Mouse (Mus musculus) heart, adult 2 months (tissue): Measurements from ENCODE around the gene Dydc2. TPM values are rescaled to one million over a fixed set of nuclear protein-coding genes. Genes with fewer than 3 reads are reported as not detected.

ENCODE experiments used
- DNase-seq, 2 experiments: peaks; one replicate each; pipeline ENCODE4 v3.0.0; 2021
- H3K27ac ChIP-seq: fragments of 200-600 bp; 2 replicates; pipeline ENCODE4 v1.8.1; 2022
- H3K27me3 ChIP-seq: fragments of 200-500 bp; 2 replicates; pipeline ENCODE4 v1.6.1; 2012; ENCODE audit warnings: mild to moderate bottlenecking, low read length, inconsistent platforms, mixed read lengths; ENCODE audit not compliant: control insufficient read depth, insufficient read depth
- H3K36me3 ChIP-seq: fragments of 200-500 bp; 2 replicates; pipeline ENCODE4 v1.6.1; 2012; ENCODE audit warnings: low read length, inconsistent platforms; ENCODE audit not compliant: control insufficient read depth, insufficient read depth
- H3K4me1 ChIP-seq: fragments of 200-500 bp; 2 replicates; pipeline ENCODE4 v1.6.1; 2011; ENCODE audit warnings: low read length; ENCODE audit not compliant: control insufficient read depth, insufficient read depth
- H3K4me3 ChIP-seq: fragments of 200-600 bp; 2 replicates; pipeline ENCODE4 v1.8.1; 2022
- H3K79me2 ChIP-seq: fragments of 200-500 bp; replicated peaks from 2 replicates; pipeline ENCODE4 v1.6.1; 2012; ENCODE audit warnings: mild to moderate bottlenecking, inconsistent platforms, low read length, moderate library complexity, mixed read lengths; ENCODE audit not compliant: control insufficient read depth, insufficient read depth
- H3K9ac ChIP-seq: fragments of 200-500 bp; 2 replicates; pipeline ENCODE4 v1.6.1; 2012; ENCODE audit warnings: low read depth, mild to moderate bottlenecking, control low read depth, inconsistent platforms, low read length, mixed read lengths
- CTCF ChIP-seq: fragments of 200-600 bp; IDR thresholded peaks from 2 replicates; pipeline ENCODE4 v1.8.1; 2022; ENCODE audit warnings: antibody characterized with exemption, mild to moderate bottlenecking, moderate library complexity
- EP300 ChIP-seq: fragments of 200-500 bp; IDR thresholded peaks from 2 replicates; pipeline ENCODE4 v1.6.1; 2011; ENCODE audit warnings: low read depth, low read length, control low read depth; ENCODE audit not compliant: insufficient read depth
- POLR2A ChIP-seq: fragments of 200-500 bp; IDR thresholded peaks from 2 replicates; pipeline ENCODE4 v1.6.1; 2011; ENCODE audit warnings: mild to moderate bottlenecking, low read depth, low read length, control low read depth; ENCODE audit not compliant: insufficient read depth
- WGBS: fragments of 180-500 bp; shearing (Covaris S2); methylation state at CpG from one replicate; pipeline ENCODE4 v1.1.7; 2018; 5-methylcytosine and 5-hydroxymethylcytosine counted together
- intact Hi-C: fragments of 180-260 bp; cut with DNase I; formaldehyde crosslinking; loops from one replicate; pipeline ENCODE4 v1.15.1; 2025
- polyA plus RNA-seq: library from polyadenylated mRNA; depleted of rRNA; stranded (reverse); fragments of >200 nt; gene quantifications from 2 replicates; pipeline ENCODE4 v1.2.3, GENCODE M21; 2012
- total RNA-seq, 2 experiments: library from RNA; stranded (reverse); gene quantifications; 2 replicates each; pipeline ENCODE4 v1.2.3; 2021

Dydc2 gene
- total and polyA plus RNA-seq, 3 experiments = not detected

DNA sequence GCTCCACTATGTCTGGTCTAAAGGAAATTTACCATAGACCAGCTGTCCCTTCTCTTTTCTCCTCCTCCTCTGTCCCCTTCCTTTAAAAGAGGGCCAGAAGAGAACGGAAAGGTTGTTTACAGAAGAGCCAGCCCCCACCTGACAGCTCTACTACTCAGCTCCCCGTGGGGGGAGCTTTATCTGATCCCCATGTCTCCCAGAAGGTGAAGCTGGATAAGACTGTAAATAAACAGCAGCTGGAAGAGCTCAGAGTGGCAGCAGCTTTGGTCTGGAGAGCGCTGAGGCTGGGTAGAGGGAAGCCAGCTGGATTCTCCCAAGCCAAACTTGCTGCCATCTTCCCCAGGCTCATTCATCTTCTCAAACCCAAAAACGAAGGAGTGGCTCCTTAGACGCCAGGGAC, 61.4 kb downstream of the Dydc2 start:
- H3K27ac ChIP-seq = no peak overlapping the region
- H3K4me1 ChIP-seq = no peaks in the 10 kb centered on the region
- H3K79me2 ChIP-seq = no peaks in the 10 kb centered on the region
- WGBS = 44% methylated on average over 5 of the region's 5 CpGs
- no peak overlapping the region for H3K9ac ChIP-seq
- no peak overlapping the region for H3K4me3 ChIP-seq
- no peaks in the 10 kb centered on the region for H3K36me3 ChIP-seq
- intact Hi-C loops = no loop called here
- no peak for TF ChIP-seq CTCF
- TF ChIP-seq POLR2A = no peak
- TF ChIP-seq EP300 = no peak
- no peaks in the 10 kb centered on the region for H3K27me3 ChIP-seq
- DNase-seq = no peak

DNA sequence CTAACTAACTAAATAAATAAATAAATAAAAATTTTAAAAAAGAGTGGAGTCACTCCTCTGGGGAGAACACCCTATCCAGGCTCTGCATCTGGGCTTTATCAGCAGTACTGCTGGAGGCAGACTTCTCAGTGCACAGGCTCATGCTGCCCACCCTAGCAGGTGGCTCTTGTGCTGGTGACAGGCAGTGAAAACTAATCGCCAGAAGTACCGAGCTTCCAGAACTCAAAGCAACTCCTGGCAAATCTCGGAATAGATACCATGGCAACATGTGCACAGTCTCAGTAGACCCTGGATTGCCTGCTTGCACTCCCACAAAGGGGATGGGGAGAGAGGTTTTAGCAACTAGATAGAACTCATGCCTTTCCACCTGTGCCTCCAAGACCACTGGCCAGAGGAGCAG, 62.1 kb downstream of the Dydc2 start:
- TF ChIP-seq CTCF (no peak), POLR2A (no peak), EP300 (no peak)
- no peak overlapping the region for H3K27ac ChIP-seq
- no peaks in the 10 kb centered on the region for H3K36me3 ChIP-seq
- no peaks in the 10 kb centered on the region for H3K79me2 ChIP-seq
- no peak overlapping the region for H3K4me3 ChIP-seq
- H3K4me1 ChIP-seq = no peaks in the 10 kb centered on the region
- H3K27me3 ChIP-seq = no peaks in the 10 kb centered on the region
- no peak for DNase-seq
- H3K9ac ChIP-seq = no peak overlapping the region
- intact Hi-C loops = no loop called here
- WGBS = 69% methylated on average over 3 of the region's 3 CpGs

DNA sequence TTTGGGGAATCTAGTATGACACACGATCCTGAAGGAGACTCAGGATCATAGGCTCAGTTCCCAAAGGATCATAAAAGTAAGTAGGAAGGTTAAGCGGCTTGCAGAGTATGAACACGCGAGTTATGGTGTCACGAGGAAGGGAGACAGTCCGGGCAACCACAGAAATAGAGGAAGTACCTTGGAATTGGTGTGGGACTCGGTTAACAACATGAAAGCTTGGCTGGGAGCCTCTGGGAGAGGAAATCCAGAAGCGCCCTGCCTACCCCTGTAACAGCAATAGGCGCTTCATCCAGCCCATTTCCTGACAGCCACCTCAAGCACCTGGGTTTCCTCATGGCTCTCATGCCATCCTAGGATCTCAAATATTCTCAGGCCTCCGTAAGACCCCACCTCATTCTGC, 62.7 kb downstream of the Dydc2 start:
- Histone ChIP-seq H3K27me3 (no peaks in the 10 kb centered on the region), H3K9ac (no peak overlapping the region), H3K27ac (no peak overlapping the region), H3K79me2 (no peaks in the 10 kb centered on the region), H3K4me1 (no peaks in the 10 kb centered on the region), H3K36me3 (no peaks in the 10 kb centered on the region), H3K4me3 (no peak overlapping the region)
- intact Hi-C loops = no loop called here
- no peak for DNase-seq
- TF ChIP-seq EP300 = no peak
- TF ChIP-seq CTCF = no peak
- TF ChIP-seq POLR2A = no peak
- 86% methylated on average over 10 of the region's 10 CpGs for WGBS

DNA sequence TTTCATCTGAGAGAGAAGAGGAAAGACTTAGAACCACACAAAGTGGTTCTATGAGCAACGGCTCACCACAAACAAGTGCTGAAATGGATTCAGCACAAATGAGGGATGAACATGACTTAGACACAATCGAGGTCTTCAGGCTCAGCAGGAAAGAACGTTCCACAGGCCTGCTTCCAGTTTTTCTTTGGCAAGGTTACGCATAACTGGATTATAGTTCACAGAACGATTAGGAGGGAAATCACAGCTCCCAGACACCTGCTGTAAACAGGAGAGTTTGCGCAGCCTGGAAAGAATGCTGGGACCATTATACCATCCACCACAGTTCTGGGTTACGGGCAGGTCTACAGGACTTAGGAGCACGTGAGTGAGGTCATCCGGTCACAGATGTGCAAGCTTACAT, 63.3 kb downstream of the Dydc2 start:
- no peaks in the 10 kb centered on the region for H3K36me3 ChIP-seq
- no peaks in the 10 kb centered on the region for H3K79me2 ChIP-seq
- H3K4me3 ChIP-seq = no peak overlapping the region
- TF ChIP-seq EP300 (no peak), POLR2A (no peak), CTCF (no peak)
- DNase-seq = no peak
- H3K9ac ChIP-seq = no peak overlapping the region
- no peak overlapping the region for H3K27ac ChIP-seq
- 78% methylated on average over 9 of the region's 9 CpGs for WGBS
- H3K27me3 ChIP-seq = no peaks in the 10 kb centered on the region
- no peaks in the 10 kb centered on the region for H3K4me1 ChIP-seq
- intact Hi-C loops = no loop called here

DNA sequence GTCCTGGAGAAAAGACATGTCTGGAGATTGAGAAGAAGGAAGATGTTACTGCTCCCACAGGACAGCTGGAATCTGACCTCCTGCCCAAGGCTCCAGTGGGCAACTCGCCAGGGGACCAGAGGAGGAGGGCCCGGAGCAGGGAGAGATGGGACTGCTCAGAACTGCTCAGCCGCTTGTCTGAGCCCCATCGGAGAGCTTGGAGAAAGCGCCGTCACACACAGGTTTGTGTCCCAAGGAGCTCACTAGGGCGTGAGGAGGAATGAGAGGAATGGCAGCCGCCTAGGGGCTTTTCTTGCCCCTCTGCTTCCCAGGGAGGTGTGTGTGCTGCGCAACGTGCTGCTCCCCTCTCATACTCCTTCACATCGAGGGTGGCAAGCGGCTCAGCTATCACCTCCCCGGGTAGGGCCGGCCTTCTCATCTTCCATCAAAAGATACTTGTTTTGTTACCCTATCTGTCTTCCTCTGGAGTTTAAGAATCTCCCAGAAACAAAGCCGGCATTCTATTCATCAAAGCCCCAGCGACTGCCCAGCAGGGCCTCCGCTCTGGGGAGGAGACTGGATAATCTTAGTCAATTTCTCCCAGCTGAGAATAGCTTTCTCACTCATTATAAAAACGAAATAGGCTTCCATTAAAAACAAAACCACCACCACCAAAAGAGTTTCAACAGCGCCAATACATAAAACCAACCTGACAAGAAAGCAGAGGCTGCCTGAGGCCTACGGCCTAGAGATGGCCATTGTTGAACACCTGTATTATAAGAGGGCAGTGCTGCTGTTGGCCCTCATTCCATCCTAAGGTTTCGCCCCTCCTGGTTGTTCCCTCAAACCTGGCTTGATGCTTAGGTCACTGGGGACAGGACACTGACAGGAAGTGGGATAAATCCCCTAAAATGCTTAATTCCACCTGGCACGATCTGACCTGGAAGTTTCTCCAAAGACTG, 64.5 kb downstream of the Dydc2 start:
- no peaks in the 10 kb centered on the region for H3K27me3 ChIP-seq
- no peaks in the 10 kb centered on the region for H3K4me1 ChIP-seq
- no peaks in the 10 kb centered on the region for H3K79me2 ChIP-seq
- intact Hi-C loops = no loop called here
- WGBS = 48% methylated on average over 22 of the region's 22 CpGs
- H3K36me3 ChIP-seq = no peaks in the 10 kb centered on the region
- TF ChIP-seq EP300 (no peak), CTCF (no peak), POLR2A (no peak)
- H3K4me3 ChIP-seq = no peak overlapping the region
- no peak overlapping the region for H3K27ac ChIP-seq
- H3K9ac ChIP-seq = no peak overlapping the region
- peak; percentile 14 to 47 for DNase-seq

DNA sequence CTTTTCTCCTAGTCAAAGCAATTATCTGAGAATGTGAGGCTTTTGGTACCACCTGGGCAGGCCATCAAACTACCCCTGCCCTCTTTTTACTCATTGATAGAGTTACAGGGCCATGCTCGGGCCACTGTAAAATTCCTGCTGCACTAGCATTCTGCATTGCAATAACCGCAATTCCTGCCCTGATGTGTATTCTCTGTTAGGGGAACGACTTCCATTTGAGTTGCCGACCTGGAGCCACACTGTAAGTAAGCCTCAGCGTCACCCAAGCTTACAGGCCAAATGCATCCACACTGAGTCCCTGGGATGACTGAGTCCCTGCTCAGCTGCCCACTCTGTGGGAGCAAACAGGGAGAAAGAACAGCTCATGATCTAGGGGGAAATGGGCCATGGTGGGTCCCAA, 67.4 kb downstream of the Dydc2 start:
- intact Hi-C loops = no loop called here
- H3K79me2 ChIP-seq = no peaks in the 10 kb centered on the region

More for the DNA sequence above, 67.4 kb downstream of the Dydc2 start:
- DNase-seq = no peak
- H3K4me3 ChIP-seq = no peak overlapping the region
- TF ChIP-seq EP300 = no peak
- no peak for TF ChIP-seq POLR2A
- no peak for TF ChIP-seq CTCF
- no peaks in the 10 kb centered on the region for H3K27me3 ChIP-seq
- H3K27ac ChIP-seq = no peak overlapping the region
- no peak overlapping the region for H3K9ac ChIP-seq
- no peaks in the 10 kb centered on the region for H3K4me1 ChIP-seq
- H3K36me3 ChIP-seq = no peaks in the 10 kb centered on the region
- WGBS = 91% methylated on average over 5 of the region's 5 CpGs
